15 mouse cellular contexts compared by ENCODE assay signal in genomic region chr12:82334550-82334949, GRCm38 (mm10).
DNase-seq lines count a peak whose midpoint lies in the region; ATAC-seq and TF ChIP-seq lines count a peak whose summit lies in the region.
"Had no signal": no experiment of that assay in that cellular context is flagged by ENCODE, and none has a peak within 500 bp of the region (broad histone marks: within the 10 kb centered on the region; RNA-seq: fewer than 3 reads in every experiment).

No protein-coding gene starts in this region.

- H3K4me1 ChIP-seq in hindbrain, embryonic 15.5 days (replicated peaks): peaks cover 26% of the 10 kb centered on the region
- peaks cover 5% of the 10 kb centered on the region for H3K4me1 ChIP-seq in hindbrain, postnatal 0 days (ENCODE audit: insufficient read depth, low read length)
- H3K4me1 ChIP-seq in neural tube, embryonic 15.5 days: peaks cover 24% of the 10 kb centered on the region

- no peak overlapping the region for H3K4me3 ChIP-seq in hindbrain, embryonic 15.5 days
- H3K4me3 ChIP-seq in hindbrain, postnatal 0 days (ENCODE audit: low read length): no peak overlapping the region
- H3K4me3 ChIP-seq in neural tube, embryonic 15.5 days (replicated peaks): no peak overlapping the region
- H3K4me3 ChIP-seq: limb, embryonic 15.5 days had no signal

- H3K36me3 ChIP-seq in hindbrain, embryonic 15.5 days: no peaks in the 10 kb centered on the region
- H3K36me3 ChIP-seq in hindbrain, postnatal 0 days (ENCODE audit: insufficient read depth, low read length): no peaks in the 10 kb centered on the region
- H3K36me3 ChIP-seq in neural tube, embryonic 15.5 days: no peaks in the 10 kb centered on the region
- H3K36me3 ChIP-seq: limb, embryonic 15.5 days had no signal

- no peaks in the 10 kb centered on the region for H3K9me3 ChIP-seq in hindbrain, embryonic 15.5 days
- H3K9me3 ChIP-seq in hindbrain, postnatal 0 days (ENCODE audit: low read length): no peaks in the 10 kb centered on the region
- H3K9me3 ChIP-seq in neural tube, embryonic 15.5 days (replicated peaks): no peaks in the 10 kb centered on the region
- H3K9me3 ChIP-seq: limb, embryonic 15.5 days had no signal

- no peak for ATAC-seq in hindbrain, embryonic 15.5 days (ENCODE audit: low FRiP score, low read depth)
- no peak for ATAC-seq in hindbrain, postnatal 0 days
- ATAC-seq in neural tube, embryonic 15.5 days (ENCODE audit: low FRiP score): no peak

- H3K27ac ChIP-seq in hindbrain, embryonic 15.5 days (replicated peaks): 0 out of 2 replicates have a peak overlapping the region, but pooled peaks have one; percentile 19
- no peak overlapping the region for H3K27ac ChIP-seq in hindbrain, postnatal 0 days
- peak overlapping the region; percentile 38; the same call in 1 of the 2 replicates for H3K27ac ChIP-seq in neural tube, embryonic 15.5 days (replicated peaks)
- H3K27ac ChIP-seq: limb, embryonic 15.5 days had no signal

- no peaks in the 10 kb centered on the region for H3K27me3 ChIP-seq in hindbrain, embryonic 15.5 days
- no peaks in the 10 kb centered on the region for H3K27me3 ChIP-seq in hindbrain, postnatal 0 days (ENCODE audit: insufficient read depth, low read length)
- no peaks in the 10 kb centered on the region for H3K27me3 ChIP-seq in neural tube, embryonic 15.5 days (replicated peaks)
- H3K27me3 ChIP-seq: limb, embryonic 15.5 days had no signal

- 47% methylated on average over 4 of the region's 4 CpGs for WGBS in hindbrain, embryonic 15.5 days
- 32% methylated on average over 4 of the region's 4 CpGs for WGBS in hindbrain, postnatal 0 days
- 62% methylated on average over 4 of the region's 4 CpGs for WGBS in neural tube, embryonic 15.5 days

- H3K4me2 ChIP-seq in hindbrain, embryonic 15.5 days: no peak overlapping the region
- no peak overlapping the region for H3K4me2 ChIP-seq in hindbrain, postnatal 0 days (ENCODE audit: low read depth, low read length)
- H3K4me2 ChIP-seq in neural tube, embryonic 15.5 days: no peak overlapping the region
- H3K4me2 ChIP-seq: limb, embryonic 15.5 days had no signal

- no peak for TF ChIP-seq CTCF in hindbrain, postnatal 0 days (IDR thresholded peaks at IDR 0.05; ENCODE audit: low read depth)

- DNase-seq in embryo, embryonic 10.5 days (ENCODE audit: low spot score): peak; percentile 11
- no peak for DNase-seq in embryo, embryonic 10 days (ENCODE audit: low spot score)
- DNase-seq in hindbrain, postnatal 0 days (ENCODE audit: low spot score): no peak
- no peak for DNase-seq in neural tube, embryonic 10.5 days (ENCODE audit: extremely low spot score, low spot score)
- no peak for DNase-seq in adipocyte (ENCODE audit: low spot score)
- DNase-seq in right cerebral cortex, postnatal 14 days: no peak
- DNase-seq: adrenal gland, postnatal 10 days; cerebellum, adult 8-10 months; heart, adult 18-20 months; layer of hippocampus, adult 9-11 months; lung, adult 2 months; lung, postnatal 4 days had no signal

- H3K9ac ChIP-seq in hindbrain, embryonic 15.5 days: no peak overlapping the region
- no peak overlapping the region for H3K9ac ChIP-seq in hindbrain, postnatal 0 days (replicated peaks; ENCODE audit: low read length)
- H3K9ac ChIP-seq in neural tube, embryonic 15.5 days (replicated peaks): no peak overlapping the region
- H3K9ac ChIP-seq: limb, embryonic 15.5 days had no signal
